Mouse (Mus musculus): ENCODE measurements around the gene Cr1l. TPM values are rescaled to one million over a fixed set of nuclear protein-coding genes. Genes with fewer than 3 reads are reported as not detected.

The Cr1l gene
- 42.9 and 45.2 TPM in 2 replicates for polyA plus RNA-seq (2016; fragmentation: Nextera tagmentation; extraction: Ambion mirVana)

DNA sequence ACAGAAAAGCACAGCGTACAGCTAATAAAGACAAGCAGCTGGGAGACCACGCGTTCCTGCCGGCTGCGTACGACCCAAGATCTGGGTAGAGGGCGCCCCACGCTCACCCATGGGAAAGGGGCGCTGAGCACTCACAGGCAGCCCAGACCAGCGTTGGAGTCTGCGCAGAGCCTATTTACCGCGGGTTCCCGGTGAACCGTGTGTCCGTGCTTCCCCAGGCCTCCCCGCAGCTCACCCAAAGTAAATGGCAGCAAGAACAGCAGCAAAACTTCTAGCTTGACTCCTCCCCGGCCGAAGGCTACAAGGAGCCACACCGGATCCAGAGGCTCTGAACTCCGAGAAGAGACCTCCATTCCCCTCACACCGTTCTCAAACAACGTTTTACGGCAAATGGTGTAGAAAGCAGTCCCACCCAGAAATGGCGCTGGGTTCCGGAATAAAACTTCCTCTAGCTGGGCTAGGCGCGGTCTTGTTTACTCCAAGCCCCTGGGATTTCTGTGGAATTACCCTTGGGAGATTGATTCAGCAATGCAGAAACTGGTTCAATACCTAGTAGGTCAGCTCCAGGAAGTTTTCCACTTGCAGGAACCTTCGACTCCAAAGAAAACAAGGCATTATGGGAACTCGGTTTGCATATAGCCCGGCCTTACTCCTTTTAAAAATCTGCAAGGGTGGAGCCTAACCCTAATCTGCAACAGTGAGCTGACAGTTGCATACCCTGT lies at the start of gene Cr1l:
Cr1l (minus strand) TSS at position 634 of the 722 bp plus-strand sequence.
- H3K4me3 ChIP-seq = peak within 1 kb of the TSS; percentile 67
- H3K36me3 ChIP-seq = peaks cover 22% of the 10 kb centered on the region
- peak within 1 kb of the TSS; percentile 96 for H3K27ac ChIP-seq
- H3K4me1 ChIP-seq (replicated peaks) = peaks cover 14% of the 10 kb centered on the region
- WGBS = under 1% methylated on average over 31 of the region's 31 CpGs
- peak; percentile 90 for DNase-seq (ENCODE audit: low spot score)
- no peaks in the 10 kb centered on the region for H3K9me3 ChIP-seq
- H3K27me3 ChIP-seq (ENCODE audit: insufficient read depth, poor library complexity, severe bottlenecking) = no peaks in the 10 kb centered on the region

DNA sequence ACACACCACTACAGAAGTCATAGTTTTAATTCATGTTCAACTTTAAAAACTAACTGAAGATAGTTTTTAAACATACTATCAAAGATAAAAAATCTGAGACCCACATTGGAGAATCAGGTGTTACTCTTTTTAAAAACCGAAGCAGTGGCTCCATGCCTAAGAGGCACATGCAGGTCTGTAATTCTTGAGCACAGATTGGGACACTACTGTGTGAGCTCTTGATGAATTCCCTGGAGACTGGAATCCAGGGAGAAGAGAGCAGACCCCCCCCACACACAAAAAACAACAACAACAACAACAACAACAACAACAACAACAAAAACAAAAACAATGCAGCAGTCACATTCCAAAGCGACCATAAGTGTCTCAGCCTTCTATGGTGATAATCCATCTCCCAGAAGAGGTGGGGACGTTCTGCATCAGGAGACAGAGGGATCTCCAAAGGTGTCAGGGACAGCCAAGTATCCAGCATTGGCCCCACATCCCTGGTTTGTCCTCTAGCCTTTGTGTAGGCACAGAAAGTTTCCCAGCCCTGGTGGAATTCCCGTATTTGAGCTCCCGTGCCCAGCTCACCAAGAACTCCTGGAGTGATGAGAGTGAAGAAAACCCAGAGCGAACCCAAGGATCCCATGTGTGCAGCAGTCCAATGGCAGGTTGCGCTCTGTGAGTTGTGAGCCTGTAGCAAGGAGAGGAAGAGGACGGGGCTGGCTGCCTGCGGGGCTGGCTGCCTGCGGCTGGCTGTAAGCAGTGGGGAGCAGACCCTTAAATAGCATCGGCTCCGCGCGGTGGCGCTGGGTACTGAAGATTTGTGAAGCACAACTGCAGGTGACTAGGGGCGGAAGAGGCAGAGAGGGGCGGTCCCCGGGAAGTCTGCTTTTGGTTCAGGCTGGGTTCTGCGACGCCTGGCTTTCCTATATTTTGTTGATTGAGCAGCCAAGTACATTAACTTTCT lies 44.9 kb upstream of the Cr1l start, which contains the start of gene Cr2:
Cr2 (minus strand) TSS at position 737 of the 952 bp plus-strand sequence.
- peak within 1 kb of the TSS; percentile 47 for H3K4me3 ChIP-seq
- H3K9me3 ChIP-seq = no peaks in the 10 kb centered on the region
- WGBS = 10% methylated on average over 20 of the region's 20 CpGs
- H3K27ac ChIP-seq = peak within 1 kb of the TSS; percentile 54; the same call in 1 of the 2 replicates
- 0 out of 2 replicates have a peak, but pooled peaks cover 3% of the 10 kb centered on the region for H3K4me1 ChIP-seq (replicated peaks)
- H3K36me3 ChIP-seq = no peaks in the 10 kb centered on the region
- peak; percentile 82 for DNase-seq (ENCODE audit: low spot score)
- no peaks in the 10 kb centered on the region for H3K27me3 ChIP-seq (ENCODE audit: insufficient read depth, poor library complexity, severe bottlenecking)

DNA sequence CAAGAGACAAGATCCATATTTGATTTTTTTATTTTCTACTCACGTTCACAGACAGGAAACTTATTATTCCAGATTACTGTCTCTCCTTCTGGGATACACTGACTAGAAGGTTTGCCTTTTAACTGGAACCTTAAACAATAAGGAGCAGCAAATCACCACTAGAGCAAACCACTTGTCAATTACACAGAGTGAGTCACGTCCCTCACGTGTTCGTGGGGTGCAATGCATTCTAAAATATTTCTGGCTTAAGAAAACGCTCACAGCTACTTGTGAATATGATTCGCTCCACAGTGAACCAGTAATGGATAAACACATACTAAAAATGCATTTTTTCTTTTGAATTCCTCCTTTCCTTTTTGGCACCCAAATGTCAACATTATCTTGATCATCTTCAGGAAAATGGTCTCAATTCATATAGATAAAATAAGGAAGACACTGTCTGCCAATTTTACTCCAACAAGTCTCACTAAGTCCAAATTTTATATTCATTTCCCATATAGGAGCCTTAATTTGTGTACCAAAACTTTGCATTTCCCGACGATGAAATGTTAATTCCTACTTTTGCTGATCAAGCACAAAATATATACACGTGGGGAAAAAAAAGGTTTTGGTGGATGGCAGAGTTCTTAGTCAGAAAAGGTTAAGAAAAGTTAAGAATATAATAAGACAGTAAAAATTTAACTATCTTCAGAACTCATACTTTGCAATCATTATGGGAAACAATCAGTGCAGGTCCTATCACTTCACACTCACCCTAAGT lies 33.8 kb upstream of the Cr1l start:
- 87% methylated on average over 9 of the region's 9 CpGs for WGBS
- no peak overlapping the region for H3K27ac ChIP-seq

DNA sequence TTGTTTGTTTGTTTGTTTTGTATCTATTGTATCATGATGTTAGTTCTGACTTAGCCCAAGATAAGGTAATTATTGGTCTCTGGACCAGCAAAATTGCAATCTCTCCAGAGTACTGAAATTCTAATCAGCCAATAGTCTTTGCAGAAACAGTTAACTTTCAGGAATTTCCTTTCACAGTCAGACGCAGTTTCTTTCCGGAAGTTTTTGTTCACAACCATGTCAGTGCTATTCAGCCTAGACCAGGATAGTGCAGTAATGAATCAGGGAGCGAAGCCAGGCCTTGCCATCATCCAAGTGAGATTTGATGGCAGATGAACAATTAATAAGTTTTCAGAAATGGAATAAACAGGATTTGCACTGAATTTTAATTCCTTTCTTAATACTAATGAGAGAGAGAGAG lies 684 bp upstream of the Cr1l start:
- Histone ChIP-seq H3K9me3 (no peaks in the 10 kb centered on the region), H3K27me3 (ENCODE audit: insufficient read depth, poor library complexity, severe bottlenecking) (no peaks in the 10 kb centered on the region), H3K4me1 (replicated peaks) (peaks cover 14% of the 10 kb centered on the region), H3K27ac (peak overlapping the region; percentile 96; the same call in 1 of the 2 replicates), H3K4me3 (peak overlapping the region; percentile 67), H3K36me3 (peaks cover 20% of the 10 kb centered on the region)
- DNase-seq (ENCODE audit: low spot score) = no peak
- WGBS = 54% methylated on average over 3 of the region's 3 CpGs

More for the DNA sequence above, 33.8 kb upstream of the Cr1l start:
- H3K36me3 ChIP-seq = no peaks in the 10 kb centered on the region
- no peaks in the 10 kb centered on the region for H3K4me1 ChIP-seq (replicated peaks)
- no peaks in the 10 kb centered on the region for H3K27me3 ChIP-seq (ENCODE audit: insufficient read depth, poor library complexity, severe bottlenecking)
- no peak overlapping the region for H3K4me3 ChIP-seq
- no peak for DNase-seq (ENCODE audit: low spot score)
- H3K9me3 ChIP-seq = no peaks in the 10 kb centered on the region

DNA sequence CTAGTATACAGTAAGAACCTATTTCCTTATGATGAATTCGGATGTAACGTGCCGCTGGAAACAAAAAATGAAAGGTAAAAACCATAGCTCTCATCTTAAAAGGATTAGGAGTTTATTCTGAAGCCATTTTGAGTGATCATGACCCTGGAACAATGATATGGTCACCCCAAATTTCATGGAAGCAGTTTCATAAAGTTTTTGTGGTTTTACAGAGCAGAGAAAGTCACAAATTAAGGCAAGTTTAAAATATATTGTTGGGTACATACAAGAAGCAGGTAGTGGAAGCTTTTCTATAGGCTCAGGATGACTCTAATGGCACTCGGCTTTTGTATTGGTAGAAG lies 259 bp upstream of the Cr1l start:
- no peaks in the 10 kb centered on the region for H3K27me3 ChIP-seq (ENCODE audit: insufficient read depth, poor library complexity, severe bottlenecking)
- peak overlapping the region; percentile 67 for H3K4me3 ChIP-seq
- WGBS = 28% methylated on average over 4 of the region's 4 CpGs
- peaks cover 21% of the 10 kb centered on the region for H3K36me3 ChIP-seq
- peaks cover 14% of the 10 kb centered on the region for H3K4me1 ChIP-seq (replicated peaks)
- peak overlapping the region; percentile 96 for H3K27ac ChIP-seq
- no peaks in the 10 kb centered on the region for H3K9me3 ChIP-seq
- no peak for DNase-seq (ENCODE audit: low spot score)

DNA sequence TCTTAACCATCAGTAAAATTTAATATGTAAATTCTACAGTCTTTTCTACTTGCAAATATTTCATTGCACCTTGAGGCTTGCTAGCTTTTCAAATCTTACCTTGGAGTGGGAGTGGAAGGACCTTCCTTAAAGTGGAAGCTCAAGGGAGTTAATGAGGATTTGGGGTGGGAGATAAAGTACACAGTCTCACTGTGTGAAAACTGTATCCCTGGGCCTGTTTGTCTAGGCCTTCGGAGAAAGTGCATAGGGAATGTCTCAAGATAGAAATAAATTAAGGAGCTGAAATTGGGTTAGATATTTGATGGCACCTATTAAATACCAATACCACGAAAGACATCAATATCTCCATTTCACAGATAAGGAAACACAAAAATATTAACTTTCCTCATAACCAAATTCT lies 907 bp downstream of the Cr1l start:
- WGBS = 13% methylated on average over 2 of the region's 2 CpGs
- Histone ChIP-seq H3K27ac (peak overlapping the region; percentile 96), H3K4me3 (peak overlapping the region; percentile 67), H3K4me1 (replicated peaks) (peaks cover 14% of the 10 kb centered on the region), H3K27me3 (ENCODE audit: insufficient read depth, poor library complexity, severe bottlenecking) (no peaks in the 10 kb centered on the region), H3K36me3 (peaks cover 28% of the 10 kb centered on the region), H3K9me3 (no peaks in the 10 kb centered on the region)
- DNase-seq (ENCODE audit: low spot score) = no peak

DNA sequence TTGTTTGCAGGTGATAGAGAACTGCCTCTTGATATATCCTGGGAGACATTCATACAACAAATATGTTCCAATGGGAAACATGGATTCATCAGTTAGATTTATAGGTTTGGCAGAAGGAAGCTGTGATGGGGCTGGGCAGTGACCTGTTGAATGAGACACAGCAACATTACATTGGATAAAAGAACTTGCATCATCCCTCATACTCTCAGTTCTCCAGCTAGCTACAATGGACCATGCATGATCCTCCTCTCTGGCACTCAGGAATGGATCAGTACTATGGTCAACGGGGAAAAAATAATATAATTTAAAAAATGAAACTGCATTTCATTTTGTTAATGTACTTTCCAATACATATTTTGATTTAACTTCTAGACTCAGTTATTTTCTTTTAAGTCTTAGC lies 1.5 kb downstream of the Cr1l start:
- no peaks in the 10 kb centered on the region for H3K9me3 ChIP-seq
- no peak for DNase-seq (ENCODE audit: low spot score)
- H3K27me3 ChIP-seq (ENCODE audit: insufficient read depth, poor library complexity, severe bottlenecking) = no peaks in the 10 kb centered on the region
- H3K27ac ChIP-seq = no peak overlapping the region
- 85% methylated on average over 1 of the region's 1 CpGs for WGBS
- H3K36me3 ChIP-seq = peaks cover 32% of the 10 kb centered on the region
- peak overlapping the region; percentile 67; the same call in 1 of the 2 replicates for H3K4me3 ChIP-seq
- H3K4me1 ChIP-seq (replicated peaks) = peaks cover 14% of the 10 kb centered on the region

DNA sequence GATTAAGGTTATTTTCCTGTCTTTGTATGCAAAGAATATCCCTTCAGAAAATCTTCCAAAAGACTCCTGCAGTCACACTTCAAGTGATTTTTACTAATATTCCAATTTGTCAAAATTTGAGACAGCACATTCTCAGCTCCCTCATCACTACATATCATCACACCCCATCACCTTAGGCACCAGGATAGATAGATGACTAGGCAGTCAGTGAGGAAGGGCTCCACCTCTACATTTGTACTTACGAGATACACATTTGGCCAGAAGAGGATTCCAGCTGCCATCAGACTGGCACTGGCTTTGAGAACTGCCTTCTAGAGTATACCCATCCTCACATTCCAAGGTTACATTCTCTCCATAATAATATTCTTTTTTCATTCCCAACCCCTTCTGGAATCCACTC lies 17.0 kb downstream of the Cr1l start:
- WGBS = 86% methylated on average over 1 of the region's 1 CpGs
- Histone ChIP-seq H3K4me3 (no peak overlapping the region), H3K4me1 (replicated peaks) (no peaks in the 10 kb centered on the region), H3K27ac (no peak overlapping the region), H3K27me3 (ENCODE audit: insufficient read depth, poor library complexity, severe bottlenecking) (no peaks in the 10 kb centered on the region), H3K36me3 (peaks cover 66% of the 10 kb centered on the region), H3K9me3 (no peaks in the 10 kb centered on the region)
- no peak for DNase-seq (ENCODE audit: low spot score)

DNA sequence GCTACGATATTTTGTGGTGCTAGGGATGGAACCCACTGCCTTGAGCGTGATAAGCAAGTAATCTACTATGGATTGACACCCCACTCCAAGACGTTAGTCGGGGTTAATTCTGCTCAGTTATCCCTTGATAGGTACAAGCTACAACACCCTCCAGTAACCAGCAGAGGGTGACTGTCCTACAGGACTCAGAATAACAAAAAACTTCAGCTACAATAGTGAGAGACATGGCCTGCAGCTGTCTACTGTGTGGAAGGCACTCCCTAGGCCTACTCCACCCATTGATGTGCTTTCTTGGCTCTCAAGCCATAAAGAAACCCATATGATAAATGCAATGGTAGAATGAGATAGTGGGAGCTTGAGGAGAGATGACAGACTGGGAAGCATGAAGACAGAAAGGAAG lies 17.8 kb downstream of the Cr1l start:
- no peak for DNase-seq (ENCODE audit: low spot score)
- no peak overlapping the region for H3K27ac ChIP-seq
- H3K4me1 ChIP-seq (replicated peaks) = no peaks in the 10 kb centered on the region
- H3K4me3 ChIP-seq = no peak overlapping the region
- no peaks in the 10 kb centered on the region for H3K9me3 ChIP-seq
- 87% methylated on average over 4 of the region's 4 CpGs for WGBS
- H3K36me3 ChIP-seq = peaks cover 66% of the 10 kb centered on the region
- no peaks in the 10 kb centered on the region for H3K27me3 ChIP-seq (ENCODE audit: insufficient read depth, poor library complexity, severe bottlenecking)

DNA sequence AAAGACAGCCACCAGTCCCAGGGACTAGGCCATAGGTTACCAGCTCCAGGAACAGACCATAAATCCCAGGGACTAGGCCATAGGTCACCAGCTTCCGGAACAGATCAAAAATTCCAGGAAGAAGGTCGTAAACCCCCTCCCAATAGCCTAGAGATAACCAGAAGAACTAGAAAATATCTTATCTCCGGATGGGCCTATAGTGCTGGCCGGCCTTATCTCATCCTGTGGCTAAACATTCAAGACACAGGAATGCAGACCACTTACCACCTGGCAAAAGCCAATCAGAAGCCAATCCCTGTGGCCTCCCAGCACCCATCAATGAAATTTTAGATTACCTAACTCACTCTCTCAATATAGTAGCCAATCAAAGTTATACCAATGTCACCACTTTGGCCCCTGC lies 30.7 kb downstream of the Cr1l start:
- Histone ChIP-seq H3K27me3 (ENCODE audit: insufficient read depth, poor library complexity, severe bottlenecking) (no peaks in the 10 kb centered on the region), H3K9me3 (no peaks in the 10 kb centered on the region), H3K4me1 (replicated peaks) (no peaks in the 10 kb centered on the region), H3K4me3 (no peak overlapping the region), H3K27ac (no peak overlapping the region), H3K36me3 (peaks cover 64% of the 10 kb centered on the region)
- DNase-seq (ENCODE audit: low spot score) = no peak
- WGBS = 93% methylated on average over 4 of the region's 4 CpGs

DNA sequence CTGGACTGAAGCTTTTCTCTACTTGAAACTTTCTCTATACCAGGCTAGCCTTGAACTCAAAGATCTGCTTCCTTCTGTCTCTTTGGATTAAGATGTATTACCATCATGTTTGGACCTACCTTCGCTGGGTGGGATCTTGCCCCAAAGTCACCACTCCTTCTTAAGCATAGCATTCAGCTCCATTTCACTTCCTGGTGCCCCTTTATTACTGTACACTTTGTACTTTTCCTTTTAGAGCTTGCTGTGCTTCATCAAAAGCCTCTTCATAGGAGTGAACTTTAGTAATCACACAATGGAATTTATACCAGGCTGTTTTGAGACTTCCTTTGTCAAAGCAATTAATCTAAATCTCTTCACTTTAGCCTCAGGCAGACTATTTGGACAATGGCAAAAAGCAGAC lies 33.4 kb downstream of the Cr1l start:
- WGBS = 92% methylated on average over 1 of the region's 1 CpGs

DNA sequence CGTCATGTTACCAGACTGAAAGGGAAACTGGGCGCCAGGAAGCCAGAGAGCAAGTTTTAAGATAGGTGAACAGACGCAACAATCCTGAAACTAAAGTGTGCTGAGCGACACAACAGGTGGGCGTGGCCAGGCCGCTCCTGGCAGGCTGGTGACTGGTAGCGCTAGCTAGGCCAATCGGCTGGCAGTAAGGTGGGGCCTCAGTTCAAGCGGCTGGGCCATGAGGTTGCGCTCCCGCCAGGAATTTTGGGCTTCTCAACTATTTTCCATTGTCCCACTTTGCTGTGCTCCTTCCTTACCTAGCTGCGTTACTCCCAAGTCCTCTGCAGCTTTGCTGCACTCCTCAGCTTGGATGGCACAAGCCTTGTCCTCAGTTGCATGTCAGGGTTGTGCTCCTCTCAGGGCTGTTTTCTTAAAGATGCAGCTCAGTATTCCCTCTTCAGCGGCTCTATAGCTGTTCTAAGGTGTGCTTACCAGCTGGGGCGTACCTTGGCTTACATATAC lies 39.1 kb downstream of the Cr1l start, which contains the start of gene Cd46:
Cd46 (minus strand) TSS at position 30 of the 501 bp plus-strand sequence.
- WGBS = 3% methylated on average over 14 of the region's 14 CpGs
- DNase-seq (ENCODE audit: low spot score) = peak; percentile 77
- peaks cover 12% of the 10 kb centered on the region for H3K4me1 ChIP-seq (replicated peaks)
- H3K27ac ChIP-seq = peak within 1 kb of the TSS; percentile 80
- no peaks in the 10 kb centered on the region for H3K27me3 ChIP-seq (ENCODE audit: insufficient read depth, poor library complexity, severe bottlenecking)
- peak within 1 kb of the TSS; percentile 54 for H3K4me3 ChIP-seq
- peaks cover 9% of the 10 kb centered on the region for H3K36me3 ChIP-seq
- H3K9me3 ChIP-seq = no peaks in the 10 kb centered on the region

More for the DNA sequence above, 33.4 kb downstream of the Cr1l start:
- Histone ChIP-seq H3K4me3 (no peak overlapping the region), H3K36me3 (peaks cover 40% of the 10 kb centered on the region), H3K4me1 (replicated peaks) (no peaks in the 10 kb centered on the region), H3K27ac (no peak overlapping the region), H3K9me3 (no peaks in the 10 kb centered on the region), H3K27me3 (ENCODE audit: insufficient read depth, poor library complexity, severe bottlenecking) (no peaks in the 10 kb centered on the region)
- no peak for DNase-seq (ENCODE audit: low spot score)

All from hindbrain, embryonic 10.5 days (tissue).